Mouse (Mus musculus) G1E (cell line): ENCODE measurements around the gene Rara. TPM values are rescaled to one million over a fixed set of nuclear protein-coding genes. Genes with fewer than 3 reads are reported as not detected.
"Not testable (repeated sequence)": the region's sequence is repeated elsewhere in the genome, so short reads cannot be mapped to it uniquely, and the experiment has no call there.

Experiments used
- ATAC-seq: 2 replicates; pipeline ENCODE4 v1.8.0; 2016; ENCODE audit warnings: mild to moderate bottlenecking; ENCODE audit not compliant: insufficient number of reproducible peaks, poor library complexity, low FRiP score, severe bottlenecking; ENCODE audit errors: extremely low read depth
- DNase-seq: peaks from one replicate; pipeline ENCODE4 v3.0.0; 2012; ENCODE audit warnings: low spot score
- H3K27me3 ChIP-seq: 2 replicates; pipeline ENCODE4 v1.6.1; 2012; ENCODE audit warnings: mild to moderate bottlenecking, low read length, inconsistent platforms; ENCODE audit not compliant: insufficient read depth
- H3K36me3 ChIP-seq: replicated peaks from 2 replicates; pipeline ENCODE3; 2012; ENCODE audit warnings: mild to moderate bottlenecking, inconsistent platforms
- H3K4me1 ChIP-seq: 2 replicates; pipeline ENCODE4 v1.6.1; 2012; ENCODE audit warnings: low read depth, low read length, inconsistent platforms, mixed read lengths; ENCODE audit not compliant: insufficient read depth
- H3K4me3 ChIP-seq: 2 replicates; pipeline ENCODE4 v1.5.1; 2012; ENCODE audit warnings: low read depth, mild to moderate bottlenecking, inconsistent platforms, low read length, moderate library complexity, mixed read lengths
- H3K9me3 ChIP-seq: replicated peaks from 2 replicates; pipeline ENCODE4 v1.6.1; 2012; ENCODE audit warnings: inconsistent platforms
- CTCF ChIP-seq: IDR thresholded peaks from 2 replicates; pipeline ENCODE4 v1.5.1; 2012; ENCODE audit warnings: low read depth, low read length, inconsistent platforms, mixed read lengths
- GATA1 ChIP-seq: IDR thresholded peaks from 2 replicates; pipeline ENCODE4 v1.6.1; 2012; ENCODE audit warnings: borderline replicate concordance, low read length, inconsistent platforms, mixed read lengths
- GATA2 ChIP-seq: IDR thresholded peaks from 2 replicates; pipeline ENCODE4 v1.6.1; 2012; ENCODE audit warnings: low read depth, low read length, inconsistent platforms, borderline replicate concordance
- POLR2AphosphoS5 ChIP-seq: IDR thresholded peaks from 2 replicates; pipeline ENCODE4 v1.6.1; 2012; ENCODE audit warnings: low read depth, low read length, inconsistent platforms; ENCODE audit not compliant: insufficient replicate concordance
- TAL1 ChIP-seq: conservative IDR thresholded peaks from 2 replicates; pipeline ENCODE4 v1.6.1; 2012; ENCODE audit warnings: low read depth, low read length, inconsistent platforms, mixed read lengths
- polyA plus RNA-seq: library from polyadenylated mRNA; stranded (reverse); fragments of >175 nt; gene quantifications from 2 replicates; pipeline ENCODE4 v1.2.3, GENCODE M21; 2012
- total RNA-seq, 2 experiments: library from RNA; stranded (forward) in 1 of 2; stranded (reverse) in 1 of 2; fragments of 200-1000 nt in 1 of 2; fragments of >200 nt in 1 of 2; fragmentation: Nextera tagmentation in 1 of 2; gene quantifications; 2 replicates each; pipeline ENCODE4 v1.2.3; 2014 to 2017

Gene Rara
- total and polyA plus RNA-seq, 3 experiments, result 16.9 to 110 (median 84.4) TPM

GRCm38 (mm10) chr11:98909654-98910053 is 18.0 kb upstream of the Rara start:
- Histone ChIP-seq H3K27me3 (no peaks in the 10 kb centered on the region), H3K4me3 (peak overlapping the region; percentile 86), H3K9me3 (no peaks in the 10 kb centered on the region), H3K4me1 (peaks cover 82% of the 10 kb centered on the region), H3K36me3 (peaks cover 72% of the 10 kb centered on the region)
- DNase-seq, result no peak
- no peak for TF ChIP-seq GATA2
- TF ChIP-seq TAL1, result 0 out of 2 replicates have a peak, but pooled peaks have one; percentile 22
- ATAC-seq, result no peak

GRCm38 (mm10) chr11:98910415-98910814 is 17.2 kb upstream of the Rara start:
- TF ChIP-seq GATA2 (no peak), POLR2AphosphoS5 (no peak), GATA1 (no peak), TAL1 (no peak), CTCF (no peak)
- H3K27me3 ChIP-seq, result no peaks in the 10 kb centered on the region
- H3K4me3 ChIP-seq, result peak overlapping the region; percentile 86; the same call in 1 of the 2 replicates
- ATAC-seq, result no peak
- no peak for DNase-seq
- H3K36me3 ChIP-seq, result peaks cover 75% of the 10 kb centered on the region
- peaks cover 80% of the 10 kb centered on the region for H3K4me1 ChIP-seq
- H3K9me3 ChIP-seq, result no peaks in the 10 kb centered on the region

- DNase-seq, result no peak
- no peak for ATAC-seq
- TF ChIP-seq POLR2AphosphoS5, result no peak
- TF ChIP-seq TAL1, result peak; percentile 68
- no peak for TF ChIP-seq GATA1
- no peak for TF ChIP-seq GATA2
- no peak for TF ChIP-seq CTCF
Observed at GRCm38 (mm10) chr11:98911498-98911897, 16.1 kb upstream of the Rara start.

GRCm38 (mm10) chr11:98914196-98914595 is 13.4 kb upstream of the Rara start:
- TF ChIP-seq TAL1 (no peak), POLR2AphosphoS5 (no peak), GATA1 (no peak)
- H3K36me3 ChIP-seq, result peaks cover 99% of the 10 kb centered on the region
- DNase-seq (no peak), ATAC-seq (no peak)
- no peak overlapping the region; the same call in 1 of the 2 replicates for H3K4me3 ChIP-seq
- H3K27me3 ChIP-seq, result no peaks in the 10 kb centered on the region
- H3K9me3 ChIP-seq, result no peaks in the 10 kb centered on the region
- peaks cover 92% of the 10 kb centered on the region for H3K4me1 ChIP-seq

More at GRCm38 (mm10) chr11:98911498-98911897, 16.1 kb upstream of the Rara start:
- Histone ChIP-seq H3K4me3 (peak overlapping the region; percentile 48; the same call in 1 of the 2 replicates), H3K36me3 (peaks cover 78% of the 10 kb centered on the region), H3K9me3 (no peaks in the 10 kb centered on the region), H3K27me3 (no peaks in the 10 kb centered on the region), H3K4me1 (peaks cover 78% of the 10 kb centered on the region)

- H3K9me3 ChIP-seq, ATAC-seq: not testable (repeated sequence)
Observed at GRCm38 (mm10) chr11:98916376-98916775, 11.2 kb upstream of the Rara start.

GRCm38 (mm10) chr11:98917428-98918005 is 10.1 kb upstream of the Rara start:
- ATAC-seq, result peak; percentile 54
- TF ChIP-seq GATA1 (no peak), POLR2AphosphoS5 (no peak), TAL1 (no peak), CTCF (no peak), GATA2 (no peak)
- Histone ChIP-seq H3K9me3 (no peaks in the 10 kb centered on the region), H3K4me1 (peaks cover 83% of the 10 kb centered on the region), H3K4me3 (peak overlapping the region; percentile 20; the same call in 1 of the 2 replicates), H3K27me3 (no peaks in the 10 kb centered on the region), H3K36me3 (peaks cover 98% of the 10 kb centered on the region)
- DNase-seq, result no peak

More at GRCm38 (mm10) chr11:98916376-98916775, 11.2 kb upstream of the Rara start:
- not testable (repeated sequence) for H3K27me3 ChIP-seq, DNase-seq, H3K4me3 ChIP-seq
- peak; percentile 25; the same call in 1 of the 2 replicates for TF ChIP-seq CTCF
- Histone ChIP-seq H3K36me3 (peaks cover 99% of the 10 kb centered on the region), H3K4me1 (peaks cover 87% of the 10 kb centered on the region)
